Mouse (Mus musculus): Measurements from ENCODE around the gene Smyd4. TPM values are rescaled to one million over a fixed set of nuclear protein-coding genes. Genes with fewer than 3 reads are reported as not detected.
"Not testable (repeated sequence)": the region's sequence is repeated elsewhere in the genome, so short reads cannot be mapped to it uniquely, and the experiment has no call there.

Gene Smyd4
- total RNA-seq, 2 experiments from 2014 or later: 4.0 to 4.3 TPM

GRCm38 (mm10) chr11:75351225-75351624, 3.0 kb downstream of the Smyd4 start:
- TF ChIP-seq CTCF (IDR thresholded peaks at IDR 0.05): no peak
- intact Hi-C loops (cut with DNase I): no loop called here
- no peak for DNase-seq
- Histone ChIP-seq H3K27ac (no peak overlapping the region), H3K4me3 (no peak overlapping the region)

GRCm38 (mm10) chr11:75355475-75355874, 7.2 kb downstream of the Smyd4 start:
- H3K27ac ChIP-seq: peak overlapping the region; percentile 64
- DNase-seq: no peak

GRCm38 (mm10) chr11:75377125-75377524, 28.9 kb downstream of the Smyd4 start:
- Histone ChIP-seq H3K27ac (no peak overlapping the region), H3K4me3 (no peak overlapping the region)
- DNase-seq: no peak
- no peak for TF ChIP-seq CTCF (IDR thresholded peaks at IDR 0.05)
- intact Hi-C loops (cut with DNase I): no loop called here

More at GRCm38 (mm10) chr11:75355475-75355874, 7.2 kb downstream of the Smyd4 start:
- TF ChIP-seq CTCF (IDR thresholded peaks at IDR 0.05): no peak
- intact Hi-C loops (cut with DNase I): no loop called here
- H3K4me3 ChIP-seq: no peak overlapping the region

- H3K4me3 ChIP-seq; intact Hi-C loops (cut with DNase I); H3K27ac ChIP-seq; DNase-seq: not testable (repeated sequence)
Observed at GRCm38 (mm10) chr11:75378786-75379185, 30.6 kb downstream of the Smyd4 start.

GRCm38 (mm10) chr11:75383529-75383928, 35.3 kb downstream of the Smyd4 start:
- DNase-seq; H3K4me3 ChIP-seq; H3K27ac ChIP-seq; intact Hi-C loops (cut with DNase I): not testable (repeated sequence)

GRCm38 (mm10) chr11:75395611-75396010, 47.4 kb downstream of the Smyd4 start:
- intact Hi-C loops (cut with DNase I): no loop called here
- no peak for TF ChIP-seq CTCF (IDR thresholded peaks at IDR 0.05)
- DNase-seq: no peak
- Histone ChIP-seq H3K4me3 (no peak overlapping the region), H3K27ac (peak overlapping the region; percentile 43; the same call in 1 of the 2 replicates)

GRCm38 (mm10) chr11:75397452-75397851, 49.2 kb downstream of the Smyd4 start:
- intact Hi-C loops (cut with DNase I): no loop called here
- DNase-seq: no peak
- Histone ChIP-seq H3K4me3 (no peak overlapping the region), H3K27ac (no peak overlapping the region)
- no peak for TF ChIP-seq CTCF (IDR thresholded peaks at IDR 0.05)

- Histone ChIP-seq H3K27ac (peak overlapping the region; percentile 40; the same call in 1 of the 2 replicates), H3K4me3 (no peak overlapping the region)
- DNase-seq: peak; percentile 36
- intact Hi-C loops (cut with DNase I): no loop called here
- no peak for TF ChIP-seq CTCF (IDR thresholded peaks at IDR 0.05)
Observed at GRCm38 (mm10) chr11:75399411-75399841, 51.2 kb downstream of the Smyd4 start.

- peak overlapping the region; percentile 40; the same call in 1 of the 2 replicates for H3K27ac ChIP-seq
- no peak overlapping the region for H3K4me3 ChIP-seq
- DNase-seq: no peak
- no peak for TF ChIP-seq CTCF (IDR thresholded peaks at IDR 0.05)
- intact Hi-C loops (cut with DNase I): loop anchor here (5.0 kb wide), 1 partner anchor 172 kb away; no protein-coding TSS in a partner anchor
Observed at GRCm38 (mm10) chr11:75400099-75400498, 51.9 kb downstream of the Smyd4 start.

GRCm38 (mm10) chr11:75402271-75402690, 54.0 kb downstream of the Smyd4 start:
- H3K27ac ChIP-seq: peak overlapping the region; percentile 88

GRCm38 (mm10) chr11:75403301-75404052, 55.2 kb downstream of the Smyd4 start:
- TF ChIP-seq CTCF (IDR thresholded peaks at IDR 0.05): no peak
- peak; percentile 71 for DNase-seq
- intact Hi-C loops (cut with DNase I): loop anchor here (2.0 to 5.0 kb wide), 2 partner anchors 55 to 169 kb away; no protein-coding TSS in a partner anchor
- Histone ChIP-seq H3K27ac (peak overlapping the region; percentile 88), H3K4me3 (no peak overlapping the region)

More at GRCm38 (mm10) chr11:75402271-75402690, 54.0 kb downstream of the Smyd4 start:
- intact Hi-C loops (cut with DNase I): loop anchor here (1.0 to 5.0 kb wide), 3 partner anchors 57 to 170 kb away; partner anchors contain the start of gene Rilp
- peak; percentile 78 for TF ChIP-seq CTCF (IDR thresholded peaks at IDR 0.05)
- DNase-seq: peak; percentile 53
- H3K4me3 ChIP-seq: peak overlapping the region; percentile 42

- intact Hi-C loops (cut with DNase I): loop anchor here (5.0 kb wide), 1 partner anchor 168 kb away; no protein-coding TSS in a partner anchor
- TF ChIP-seq CTCF (IDR thresholded peaks at IDR 0.05): no peak
- no peak for DNase-seq
- H3K27ac ChIP-seq: peak overlapping the region; percentile 88
- H3K4me3 ChIP-seq: no peak overlapping the region
Observed at GRCm38 (mm10) chr11:75404801-75405200, 56.6 kb downstream of the Smyd4 start.

GRCm38 (mm10) chr11:75406104-75406503, 57.9 kb downstream of the Smyd4 start:
- Histone ChIP-seq H3K4me3 (no peak overlapping the region), H3K27ac (no peak overlapping the region)
- intact Hi-C loops (cut with DNase I): no loop called here
- DNase-seq: no peak
- TF ChIP-seq CTCF (IDR thresholded peaks at IDR 0.05): no peak

Measured in gastrocnemius, adult 2 months (tissue).